Mouse (Mus musculus) MEL (cell line): ENCODE data around the gene Vav3. TPM values are rescaled to one million over a fixed set of nuclear protein-coding genes. Genes with fewer than 3 reads are reported as not detected.

Source experiments
- DNase-seq: peaks from one replicate; pipeline ENCODE4 v3.0.0; 2011; ENCODE audit warnings: low read depth, low spot score
- H3K27ac ChIP-seq: 2 replicates; pipeline ENCODE4 v1.5.1; 2012; ENCODE audit warnings: low read depth, mild to moderate bottlenecking, control low read depth, low read length, moderate library complexity; ENCODE audit not compliant: control insufficient read depth
- H3K27me3 ChIP-seq, 2 experiments: fragments of 150-350 bp in 1 of 2; sonication (generic) in 1 of 2; 2 replicates each; pipeline ENCODE4 v1.6.1; 2012; ENCODE audit warnings: low read length in 2 of 2, mild to moderate bottlenecking in 2 of 2, improper control_type of control experiment in 1 of 2, moderate library complexity in 1 of 2; ENCODE audit not compliant: insufficient read depth in 2 of 2, control insufficient read depth in 1 of 2
- H3K36me3 ChIP-seq, 2 experiments: 2 replicates each; pipeline ENCODE4 v1.6.1; 2012 to 2014; ENCODE audit warnings: low read length in 2 of 2, improper control_type of control experiment in 1 of 2, inconsistent platforms in 1 of 2, mild to moderate bottlenecking in 1 of 2; ENCODE audit not compliant: insufficient read depth in 2 of 2, control insufficient read depth in 1 of 2
- H3K4me1 ChIP-seq, 2 experiments: fragments of 150-350 bp in 1 of 2; sonication (generic) in 1 of 2; 2 replicates each; pipeline ENCODE4 v1.6.1; 2012; ENCODE audit warnings: low read length in 2 of 2, improper control_type of control experiment in 1 of 2, mild to moderate bottlenecking in 1 of 2; ENCODE audit not compliant: insufficient read depth in 2 of 2, control insufficient read depth in 1 of 2
- H3K4me3 ChIP-seq, 2 experiments: fragments of 150-350 bp in 1 of 2; sonication (generic) in 1 of 2; 2 replicates each; pipeline ENCODE4 v1.5.1; 2012; ENCODE audit warnings: low read depth in 2 of 2, low read length in 2 of 2, mild to moderate bottlenecking in 2 of 2, moderate library complexity in 2 of 2, control low read depth in 1 of 2, improper control_type of control experiment in 1 of 2; ENCODE audit not compliant: control insufficient read depth in 1 of 2, insufficient read depth in 1 of 2
- H3K79me2 ChIP-seq: 2 replicates; pipeline ENCODE4 v1.6.1; 2012; ENCODE audit warnings: mild to moderate bottlenecking, low read length, moderate library complexity; ENCODE audit not compliant: control insufficient read depth, poor library complexity, insufficient read depth
- H3K9ac ChIP-seq: 2 replicates; pipeline ENCODE4 v1.6.1; 2012; ENCODE audit warnings: low read depth, mild to moderate bottlenecking, control low read depth, low read length, moderate library complexity; ENCODE audit not compliant: control insufficient read depth, poor library complexity, severe bottlenecking
- H3K9me3 ChIP-seq: fragments of 150-350 bp; sonication (generic); replicated peaks from 2 replicates; pipeline ENCODE4 v1.6.1; 2012; ENCODE audit warnings: mild to moderate bottlenecking, low read length, improper control_type of control experiment, moderate library complexity; ENCODE audit not compliant: insufficient read depth
- CHD2 ChIP-seq: IDR thresholded peaks from 2 replicates; pipeline ENCODE4 v1.6.1; 2011; ENCODE audit warnings: low read length, improper control_type of control experiment
- CTCF ChIP-seq, 3 experiments: IDR thresholded peaks in 2 of 3; conservative IDR thresholded peaks in 1 of 3; 2 replicates each; pipeline ENCODE4 v1.5.1; 2011 to 2012; ENCODE audit warnings: low read length in 3 of 3, low read depth in 2 of 3, mild to moderate bottlenecking in 2 of 3, improper control_type of control experiment in 1 of 3, inconsistent platforms in 1 of 3, mixed read lengths in 1 of 3, moderate library complexity in 1 of 3; ENCODE audit not compliant: control insufficient read depth in 1 of 3, insufficient read depth in 1 of 3, poor library complexity in 1 of 3, severe bottlenecking in 1 of 3
- E2F4 ChIP-seq: IDR thresholded peaks from 2 replicates; pipeline ENCODE4 v1.6.1; 2011; ENCODE audit warnings: low read depth, low read length, improper control_type of control experiment, borderline replicate concordance
- ELF1 ChIP-seq: IDR thresholded peaks from 2 replicates; pipeline ENCODE4 v1.6.1; 2014; ENCODE audit warnings: low read depth, mild to moderate bottlenecking, inconsistent platforms, low read length, improper control_type of control experiment, moderate library complexity
- EP300 ChIP-seq, 2 experiments: IDR thresholded peaks; 2 replicates each; pipeline ENCODE4 v1.6.1; 2011; ENCODE audit warnings: improper control_type of control experiment in 2 of 2, low read length in 2 of 2, low read depth in 1 of 2, mild to moderate bottlenecking in 1 of 2
- GABPA ChIP-seq: IDR thresholded peaks from 2 replicates; pipeline ENCODE4 v1.6.1; 2012; ENCODE audit warnings: low read depth, mild to moderate bottlenecking, inconsistent platforms, low read length, improper control_type of control experiment, moderate library complexity
- GATA1 ChIP-seq: IDR thresholded peaks from 2 replicates; pipeline ENCODE4 v1.6.1; 2011; ENCODE audit warnings: low read depth, low read length, improper control_type of control experiment
- KAT2A ChIP-seq: conservative IDR thresholded peaks from 2 replicates; pipeline ENCODE4 v1.6.1; 2012; ENCODE audit warnings: low read depth, low read length, improper control_type of control experiment, inconsistent platforms
- MAFK ChIP-seq: IDR thresholded peaks from 2 replicates; pipeline ENCODE4 v1.6.1; 2011; ENCODE audit warnings: low read depth, mild to moderate bottlenecking, low read length, improper control_type of control experiment, borderline replicate concordance
- MAX ChIP-seq: IDR thresholded peaks from 2 replicates; pipeline ENCODE4 v1.6.1; 2011; ENCODE audit warnings: low read length, improper control_type of control experiment
- MAZ ChIP-seq: IDR thresholded peaks from 2 replicates; pipeline ENCODE4 v1.6.1; 2012; ENCODE audit warnings: low read depth, mild to moderate bottlenecking, inconsistent platforms, low read length, improper control_type of control experiment
- MEF2A ChIP-seq: IDR thresholded peaks from 2 replicates; pipeline ENCODE4 v1.6.1; 2014; ENCODE audit warnings: low read depth, mild to moderate bottlenecking, inconsistent platforms, low read length, improper control_type of control experiment; ENCODE audit not compliant: poor library complexity, insufficient replicate concordance, severe bottlenecking; ENCODE audit errors: extremely low read depth
- MYC ChIP-seq: IDR thresholded peaks from 2 replicates; pipeline ENCODE4 v1.6.1; 2011; ENCODE audit warnings: low read depth, mild to moderate bottlenecking, low read length, improper control_type of control experiment, moderate library complexity
- NELFE ChIP-seq: IDR thresholded peaks from 2 replicates; pipeline ENCODE4 v1.6.1; 2011; ENCODE audit warnings: low read depth, low read length, improper control_type of control experiment
- NRF1 ChIP-seq: IDR thresholded peaks from 2 replicates; pipeline ENCODE4 v1.6.1; 2014; ENCODE audit warnings: low read depth, mild to moderate bottlenecking, inconsistent platforms, low read length, improper control_type of control experiment, moderate library complexity; ENCODE audit not compliant: poor library complexity, insufficient read depth, severe bottlenecking
- POLR2A ChIP-seq, 2 experiments: IDR thresholded peaks; 2 replicates each; pipeline ENCODE4 v1.6.1; 2011 to 2012; ENCODE audit warnings: low read length in 2 of 2, mild to moderate bottlenecking in 2 of 2, control low read depth in 1 of 2, improper control_type of control experiment in 1 of 2, low read depth in 1 of 2, moderate library complexity in 1 of 2; ENCODE audit not compliant: control insufficient read depth in 1 of 2, insufficient read depth in 1 of 2, poor library complexity in 1 of 2
- POLR2AphosphoS2 ChIP-seq: IDR thresholded peaks from 2 replicates; pipeline ENCODE4 v1.6.1; 2011; ENCODE audit warnings: low read length, improper control_type of control experiment
- RCOR1 ChIP-seq: IDR thresholded peaks from 2 replicates; pipeline ENCODE4 v1.6.1; 2012; ENCODE audit warnings: low read depth, mild to moderate bottlenecking, inconsistent platforms, low read length, improper control_type of control experiment
- ZKSCAN1 ChIP-seq: IDR thresholded peaks from 2 replicates; pipeline ENCODE4 v1.6.1; 2012; ENCODE audit warnings: low read depth, mild to moderate bottlenecking, inconsistent platforms, low read length, improper control_type of control experiment, moderate library complexity
- ZNF384 ChIP-seq: IDR thresholded peaks from 2 replicates; pipeline ENCODE4 v1.6.1; 2012; ENCODE audit warnings: low read depth, mild to moderate bottlenecking, inconsistent platforms, low read length, improper control_type of control experiment
- polyA plus RNA-seq, 2 experiments: library from polyadenylated mRNA; stranded (reverse) in 1 of 2; unstranded in 1 of 2; fragments of >175 nt in 1 of 2; fragments of >200 nt in 1 of 2; gene quantifications; 2 replicates each; pipeline versions ENCODE4 v1.2.1 to v1.2.4; 2012; ENCODE audit warnings: low replicate concordance in 2 of 2, low read depth in 1 of 2; ENCODE audit not compliant: insufficient read length in 2 of 2, insufficient read depth in 1 of 2, missing spikeins in 1 of 2
- total RNA-seq: library from RNA; depleted of rRNA; stranded (reverse); fragments of 300-350 nt; gene quantifications from 2 replicates; pipeline ENCODE4 v1.2.3, GENCODE M21; 2012

Vav3 gene
- total and polyA plus RNA-seq, 3 experiments: not detected

DNA sequence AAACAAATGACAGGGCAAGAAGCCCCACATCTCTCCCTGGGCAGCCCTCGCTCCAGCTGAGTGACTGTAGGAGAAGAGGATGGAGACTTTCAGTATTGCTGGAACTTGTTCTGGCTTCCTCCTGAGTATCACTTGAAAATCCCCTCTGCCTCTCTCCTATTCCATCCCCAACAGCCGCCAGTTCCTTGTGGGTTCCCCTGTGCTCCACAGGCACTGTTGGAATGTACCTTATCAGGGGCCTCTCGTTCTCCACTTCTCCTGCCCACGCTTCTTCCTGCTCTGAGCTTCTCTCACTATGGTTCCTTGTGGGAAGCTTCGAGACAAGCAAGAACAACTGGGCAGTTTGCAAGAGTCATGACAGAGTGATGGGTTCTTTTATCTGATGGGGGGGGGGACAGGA, 23.1 kb downstream of the Vav3 start:
- TF ChIP-seq GABPA (no peak), MYC (no peak), EP300 (IDR thresholded peaks at IDR 0.05; ENCODE audit: low read depth in 1 of 2, low read length in 2 of 2) (no peak), POLR2A (IDR thresholded peaks at IDR 0.05; ENCODE audit: control insufficient read depth in 1 of 2, insufficient read depth in 1 of 2, low read depth in 1 of 2, low read length in 2 of 2, poor library complexity in 1 of 2) (no peak), RCOR1 (no peak), CHD2 (no peak), MAFK (no peak), MAZ (no peak), KAT2A (no peak), MEF2A (no peak), NELFE (no peak), GATA1 (no peak), CTCF (IDR thresholded peaks at IDR 0.05 in 2 of 3, conservative IDR thresholded peaks at IDR 0.05 in 1 of 3; ENCODE audit: control insufficient read depth in 1 of 3, insufficient read depth in 1 of 3, low read depth in 2 of 3, low read length in 3 of 3, poor library complexity in 1 of 3, severe bottlenecking in 1 of 3) (no peak), MAX (no peak), NRF1 (no peak), ZKSCAN1 (no peak), E2F4 (no peak), ELF1 (no peak), ZNF384 (no peak)
- Histone ChIP-seq H3K27ac (no peak overlapping the region), H3K4me3 (no peak overlapping the region)

DNA sequence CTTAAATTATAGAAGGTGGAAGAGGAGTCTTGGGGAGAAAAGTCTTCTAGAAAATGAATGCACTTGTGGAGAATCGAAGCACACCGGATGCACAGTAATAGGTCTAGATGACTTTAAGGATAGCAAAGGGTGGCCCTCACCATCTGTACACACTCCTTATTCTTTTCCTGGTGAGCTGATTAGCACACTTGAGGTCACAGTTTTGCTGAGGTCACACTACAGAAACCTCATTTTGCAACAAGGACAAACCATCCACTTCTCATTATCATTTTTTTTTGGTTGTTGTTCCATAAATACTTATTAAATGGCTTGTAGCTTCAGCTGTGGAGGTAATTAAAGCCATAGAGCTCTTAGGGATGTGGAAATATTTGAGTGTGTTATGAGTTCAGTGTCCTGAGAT, 25.4 kb downstream of the Vav3 start:
- no peak overlapping the region for H3K27ac ChIP-seq
- no peak overlapping the region for H3K4me3 ChIP-seq
- no peaks in the 10 kb centered on the region for H3K27me3 ChIP-seq
- no peaks in the 10 kb centered on the region for H3K9me3 ChIP-seq
- TF ChIP-seq GATA1: no peak
- no peak for TF ChIP-seq POLR2AphosphoS2
- no peak overlapping the region for H3K9ac ChIP-seq
- no peaks in the 10 kb centered on the region for H3K79me2 ChIP-seq
- no peaks in the 10 kb centered on the region for H3K36me3 ChIP-seq
- peaks cover 0 to 9% of the 10 kb centered on the region in 2 experiments; a peak in 1 of 4 replicates for H3K4me1 ChIP-seq
- DNase-seq: no peak

More for the DNA sequence above, 23.1 kb downstream of the Vav3 start:
- Histone ChIP-seq H3K4me1 (peaks cover 0 to 9% of the 10 kb centered on the region in 2 experiments; a peak in 1 of 4 replicates), H3K9me3 (no peaks in the 10 kb centered on the region), H3K36me3 (no peaks in the 10 kb centered on the region), H3K27me3 (no peaks in the 10 kb centered on the region), H3K9ac (no peak overlapping the region), H3K79me2 (no peaks in the 10 kb centered on the region)
- peak; percentile 14 for DNase-seq
